Mouse (Mus musculus) E14TG2a.4 (cell line): ENCODE data around the gene Cpeb4.

ENCODE experiments used
- H3K27me3 ChIP-seq: 2 replicates; pipeline ENCODE4 v1.6.1; 2014; ENCODE audit warnings: low read length, control low read depth; ENCODE audit not compliant: insufficient read depth
- H3K36me3 ChIP-seq: 2 replicates; pipeline ENCODE4 v1.6.1; 2014; ENCODE audit warnings: low read length, control low read depth; ENCODE audit not compliant: insufficient read depth
- H3K4me1 ChIP-seq: replicated peaks from 2 replicates; pipeline ENCODE4 v1.6.1; 2014; ENCODE audit warnings: low read depth, low read length, control low read depth
- H3K4me3 ChIP-seq: replicated peaks from 2 replicates; pipeline ENCODE4 v1.5.1; 2014; ENCODE audit warnings: mild to moderate bottlenecking, low read length
- H3K9me3 ChIP-seq: 2 replicates; pipeline ENCODE4 v1.6.1; 2014; ENCODE audit warnings: low read length, control low read depth
- CTCF ChIP-seq: conservative IDR thresholded peaks from 2 replicates; pipeline ENCODE4 v1.5.1; 2014; ENCODE audit warnings: low read length
- NANOG ChIP-seq: IDR thresholded peaks from 2 replicates; pipeline ENCODE4 v1.6.1; 2014; ENCODE audit warnings: borderline replicate concordance, low read length, mixed read lengths
- POU5F1 ChIP-seq: IDR thresholded peaks from 2 replicates; pipeline ENCODE4 v1.6.1; 2014; ENCODE audit warnings: low read length, borderline replicate concordance

The Cpeb4 gene

DNA sequence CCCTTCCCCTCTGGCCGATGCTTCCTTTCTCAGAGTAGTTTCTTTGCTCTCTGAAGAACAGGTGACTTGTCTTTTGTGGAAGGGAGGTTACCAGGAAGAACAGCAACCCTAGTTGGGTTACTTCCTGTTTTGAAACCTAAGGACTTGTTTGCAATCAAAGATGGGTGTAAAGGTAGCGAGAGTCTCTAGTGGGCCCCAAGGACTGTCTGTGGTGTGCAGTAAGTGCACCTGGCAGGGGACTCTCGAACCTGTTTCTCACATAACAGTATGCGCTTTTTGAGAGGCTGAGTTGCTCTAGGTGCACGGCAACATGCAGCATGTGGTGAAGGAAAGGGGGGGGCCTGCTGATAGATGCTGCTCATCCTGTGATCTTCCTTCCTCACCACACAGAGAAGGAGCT, 40.0 kb upstream of the Cpeb4 start:
- Histone ChIP-seq H3K4me1 (no peaks in the 10 kb centered on the region; the same call in 1 of the 2 replicates), H3K36me3 (no peaks in the 10 kb centered on the region), H3K9me3 (0 out of 2 replicates have a peak, but pooled peaks cover 3% of the 10 kb centered on the region), H3K4me3 (no peak overlapping the region), H3K27me3 (no peaks in the 10 kb centered on the region)
- no peak for TF ChIP-seq POU5F1
- TF ChIP-seq CTCF = no peak
- no peak for TF ChIP-seq NANOG

- H3K36me3 ChIP-seq = no peaks in the 10 kb centered on the region
Observed at GRCm38 (mm10) chr11:31832439-31832980, 39.5 kb upstream of the Cpeb4 start.

DNA sequence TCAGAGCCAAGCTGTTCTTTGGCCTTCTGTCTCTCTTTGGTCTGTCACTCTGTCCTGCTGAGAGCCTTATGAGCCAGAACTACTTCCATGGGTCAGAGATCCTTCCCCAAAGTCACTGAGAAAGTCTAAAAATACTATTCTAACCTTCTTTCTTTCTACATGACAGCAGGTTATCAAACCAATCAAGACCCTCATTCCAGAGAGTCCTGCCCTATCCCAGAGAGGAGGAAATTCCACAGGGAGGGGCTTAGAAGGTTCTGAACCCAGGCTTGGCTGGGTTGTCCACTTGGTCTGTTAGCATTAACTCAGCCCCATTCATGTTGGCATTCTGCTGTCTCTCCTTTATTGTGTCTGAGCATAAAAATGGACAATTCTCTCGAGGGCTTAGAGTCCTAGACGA, 38.5 kb upstream of the Cpeb4 start:
- no peaks in the 10 kb centered on the region for H3K36me3 ChIP-seq
- H3K9me3 ChIP-seq = 0 out of 2 replicates have a peak, but pooled peaks cover 3% of the 10 kb centered on the region
- H3K4me3 ChIP-seq = no peak overlapping the region
- no peaks in the 10 kb centered on the region for H3K27me3 ChIP-seq
- no peaks in the 10 kb centered on the region; the same call in 1 of the 2 replicates for H3K4me1 ChIP-seq
- TF ChIP-seq POU5F1 (no peak), CTCF (no peak)

More at GRCm38 (mm10) chr11:31832439-31832980, 39.5 kb upstream of the Cpeb4 start:
- H3K4me1 ChIP-seq = no peaks in the 10 kb centered on the region; the same call in 1 of the 2 replicates
- 0 out of 2 replicates have a peak, but pooled peaks cover 3% of the 10 kb centered on the region for H3K9me3 ChIP-seq
- TF ChIP-seq NANOG (no peak), CTCF (no peak), POU5F1 (no peak)
- no peaks in the 10 kb centered on the region for H3K27me3 ChIP-seq
- no peak overlapping the region for H3K4me3 ChIP-seq

DNA sequence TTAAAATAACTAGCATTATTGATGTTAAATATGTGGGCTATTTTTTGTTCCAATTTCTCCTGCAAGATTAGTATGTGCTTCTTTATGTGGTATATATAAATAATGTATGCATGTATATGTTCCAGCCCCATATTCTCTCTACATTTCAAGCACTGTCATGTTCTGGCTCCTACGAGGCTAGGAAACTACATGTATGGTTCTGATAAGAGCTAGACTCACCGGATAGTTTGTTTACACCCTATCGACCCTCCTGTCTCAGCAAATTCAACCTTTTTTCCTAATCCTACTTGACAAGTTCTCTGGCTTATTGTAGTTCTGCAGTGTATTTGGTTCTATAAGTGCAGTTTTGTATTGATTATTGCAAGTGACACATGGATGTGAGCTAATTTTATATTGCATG, 36.7 kb upstream of the Cpeb4 start:
- TF ChIP-seq CTCF = no peak
- TF ChIP-seq POU5F1 = no peak
- no peak for TF ChIP-seq NANOG
- Histone ChIP-seq H3K27me3 (no peaks in the 10 kb centered on the region), H3K36me3 (no peaks in the 10 kb centered on the region), H3K4me3 (no peak overlapping the region), H3K9me3 (no peaks in the 10 kb centered on the region), H3K4me1 (no peaks in the 10 kb centered on the region; the same call in 1 of the 2 replicates)

- Histone ChIP-seq H3K9me3 (no peaks in the 10 kb centered on the region), H3K36me3 (no peaks in the 10 kb centered on the region), H3K4me3 (no peak overlapping the region), H3K27me3 (no peaks in the 10 kb centered on the region), H3K4me1 (no peaks in the 10 kb centered on the region)
- TF ChIP-seq CTCF (no peak), NANOG (no peak), POU5F1 (no peak)
Observed at GRCm38 (mm10) chr11:31837243-31837642, 34.8 kb upstream of the Cpeb4 start.

DNA sequence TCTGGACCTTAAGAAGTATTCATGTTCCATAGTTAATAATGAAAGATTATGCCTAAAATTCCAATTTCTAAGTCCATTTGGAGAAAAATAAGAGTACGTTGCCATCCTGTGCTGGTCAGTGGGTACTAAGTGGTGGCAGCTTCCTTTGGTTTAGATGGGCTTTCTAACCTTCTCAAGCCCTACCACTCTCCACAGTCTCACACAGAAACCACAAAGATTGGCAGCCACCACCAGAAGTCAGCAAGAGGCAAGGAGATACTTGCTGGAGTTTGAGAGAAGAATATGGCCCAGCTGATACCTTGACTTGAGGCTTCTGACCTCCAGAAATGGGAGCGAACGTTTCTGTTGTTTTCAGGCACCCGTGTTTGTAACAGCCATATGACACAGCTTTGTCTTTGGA, 34.3 kb upstream of the Cpeb4 start:
- Histone ChIP-seq H3K9me3 (no peaks in the 10 kb centered on the region), H3K4me3 (no peak overlapping the region), H3K4me1 (no peaks in the 10 kb centered on the region), H3K27me3 (no peaks in the 10 kb centered on the region), H3K36me3 (no peaks in the 10 kb centered on the region)
- no peak for TF ChIP-seq CTCF
- no peak for TF ChIP-seq NANOG
- no peak for TF ChIP-seq POU5F1

GRCm38 (mm10) chr11:31838442-31839083, 33.4 kb upstream of the Cpeb4 start:
- no peaks in the 10 kb centered on the region for H3K4me1 ChIP-seq
- H3K27me3 ChIP-seq = no peaks in the 10 kb centered on the region
- no peak for TF ChIP-seq NANOG
- TF ChIP-seq POU5F1 = no peak
- TF ChIP-seq CTCF = no peak
- no peak overlapping the region for H3K4me3 ChIP-seq
- no peaks in the 10 kb centered on the region for H3K9me3 ChIP-seq
- H3K36me3 ChIP-seq = no peaks in the 10 kb centered on the region

GRCm38 (mm10) chr11:31839084-31839460, 32.9 kb upstream of the Cpeb4 start:
- Histone ChIP-seq H3K36me3 (no peaks in the 10 kb centered on the region), H3K4me1 (no peaks in the 10 kb centered on the region), H3K9me3 (no peaks in the 10 kb centered on the region), H3K27me3 (no peaks in the 10 kb centered on the region), H3K4me3 (no peak overlapping the region)
- no peak for TF ChIP-seq POU5F1
- TF ChIP-seq CTCF = no peak
- TF ChIP-seq NANOG = no peak
